8 mouse cellular contexts compared by ENCODE assay signal in genomic region chr5:135001309-135001708, GRCm38 (mm10). TPM values are rescaled to one million over a fixed set of nuclear protein-coding genes. Genes with fewer than 3 reads are reported as not detected.
DNase-seq lines count a peak whose midpoint lies in the region; ATAC-seq and TF ChIP-seq lines count a peak whose summit lies in the region.

No protein-coding gene starts in this region.

- H3K4me3 ChIP-seq in hindbrain, embryonic 13.5 days = peak overlapping the region; percentile 2; the same call in 1 of the 2 replicates
- H3K4me3 ChIP-seq in limb, embryonic 14.5 days (replicated peaks; ENCODE audit: low read length) = no peak overlapping the region
- peak overlapping the region; percentile 14 for H3K4me3 ChIP-seq in midbrain, embryonic 13.5 days (replicated peaks)

- H3K9me3 ChIP-seq in hindbrain, embryonic 13.5 days = no peaks in the 10 kb centered on the region
- H3K9me3 ChIP-seq in limb, embryonic 14.5 days (ENCODE audit: control insufficient read depth, low read length) = no peaks in the 10 kb centered on the region
- no peaks in the 10 kb centered on the region for H3K9me3 ChIP-seq in midbrain, embryonic 13.5 days

- DNase-seq in ovary, postnatal 14 days (ENCODE audit: low spot score) = peak; percentile 50
- DNase-seq in ovary, adult 18-20 months (ENCODE audit: low spot score) = no peak
- DNase-seq in embryo, embryonic 10 days (ENCODE audit: low spot score) = peak; percentile 91
- peak; percentile 70 for DNase-seq in limb, embryonic 14.5 days (ENCODE audit: low spot score)
- peak; percentile 51 to 67 for DNase-seq in thymus, postnatal 36 days
- DNase-seq in gastrocnemius, adult 8-10 months (ENCODE audit: low spot score in 2 of 2) = no peak

- no peaks in the 10 kb centered on the region for H3K36me3 ChIP-seq in hindbrain, embryonic 13.5 days
- H3K36me3 ChIP-seq in limb, embryonic 14.5 days (ENCODE audit: control insufficient read depth, insufficient read depth, low read length) = no peaks in the 10 kb centered on the region
- H3K36me3 ChIP-seq in midbrain, embryonic 13.5 days = no peaks in the 10 kb centered on the region

- TF ChIP-seq POLR2A in limb, embryonic 14.5 days (IDR thresholded peaks at IDR 0.05; ENCODE audit: borderline replicate concordance, extremely low read depth, insufficient read depth, insufficient read length) = no peak

- H3K4me1 ChIP-seq in hindbrain, embryonic 13.5 days (replicated peaks) = peaks cover 9% of the 10 kb centered on the region
- peaks cover 20% of the 10 kb centered on the region for H3K4me1 ChIP-seq in limb, embryonic 14.5 days (ENCODE audit: control insufficient read depth, insufficient read depth, low read length)
- peaks cover 11% of the 10 kb centered on the region for H3K4me1 ChIP-seq in midbrain, embryonic 13.5 days (replicated peaks)

- peak; percentile 36; the same call in 1 of the 2 replicates for ATAC-seq in hindbrain, embryonic 13.5 days (ENCODE audit: low FRiP score)
- peak; percentile 51 for ATAC-seq in limb, embryonic 14.5 days (ENCODE audit: low FRiP score, low read depth)
- peak; percentile 68 for ATAC-seq in midbrain, embryonic 13.5 days

- H3K27me3 ChIP-seq in hindbrain, embryonic 13.5 days = no peaks in the 10 kb centered on the region
- H3K27me3 ChIP-seq in limb, embryonic 14.5 days (ENCODE audit: control insufficient read depth, insufficient read depth, low read length) = no peaks in the 10 kb centered on the region
- peaks cover 3% of the 10 kb centered on the region; the same call in 1 of the 2 replicates for H3K27me3 ChIP-seq in midbrain, embryonic 13.5 days

- under 1% methylated on average over 14 of the region's 14 CpGs for WGBS in hindbrain, embryonic 13.5 days
- 10% methylated on average over 14 of the region's 14 CpGs for WGBS in limb, embryonic 14.5 days
- WGBS in midbrain, embryonic 13.5 days = 2% methylated on average over 14 of the region's 14 CpGs

- peak overlapping the region; percentile 19; the same call in 1 of the 2 replicates for H3K9ac ChIP-seq in hindbrain, embryonic 13.5 days
- H3K9ac ChIP-seq in limb, embryonic 14.5 days (ENCODE audit: low read depth, low read length, severe bottlenecking) = peak overlapping the region; percentile 25; the same call in 1 of the 2 replicates
- peak overlapping the region; percentile 28; the same call in 1 of the 2 replicates for H3K9ac ChIP-seq in midbrain, embryonic 13.5 days (replicated peaks)

- peak overlapping the region; percentile 40 for H3K4me2 ChIP-seq in hindbrain, embryonic 13.5 days
- peak overlapping the region; percentile 33; the same call in 1 of the 2 replicates for H3K4me2 ChIP-seq in limb, embryonic 14.5 days (replicated peaks; ENCODE audit: low read depth, low read length, severe bottlenecking)
- H3K4me2 ChIP-seq in midbrain, embryonic 13.5 days (replicated peaks) = peak overlapping the region; percentile 38

- no peak overlapping the region for H3K27ac ChIP-seq in hindbrain, embryonic 13.5 days
- H3K27ac ChIP-seq in limb, embryonic 14.5 days (replicated peaks; ENCODE audit: low read depth, low read length) = no peak overlapping the region
- no peak overlapping the region for H3K27ac ChIP-seq in midbrain, embryonic 13.5 days

RNA-seq across cellular contexts. Expression of gene Abhd11, which starts 7.6 kb away (rescaled TPM):
- 64.6 and 65.0 TPM in 2 replicates for polyA plus RNA-seq in hindbrain, embryonic 13.5 days (2015; fragmentation: Nextera tagmentation; extraction: Ambion mirVana)
- polyA plus RNA-seq in limb, embryonic 14.5 days (2012; rRNA removed) = 83.2 and 94.3 TPM in 2 replicates
- 64.7 and 67.4 TPM in 2 replicates for polyA plus RNA-seq in limb, embryonic 14.5 days (2014; fragmentation: Nextera tagmentation; extraction: Ambion mirVana)
- 50.7 and 51.2 TPM in 2 replicates for polyA plus RNA-seq in midbrain, embryonic 13.5 days (2015; fragmentation: Nextera tagmentation; extraction: Ambion mirVana)
- total RNA-seq in gastrocnemius, adult 8-10 months (2022) = 10 to 100 TPM; 38.5 to 54.3 (median 46.0) TPM

RNA-seq across cellular contexts. Expression of gene Cldn3, which starts 15.3 kb away (rescaled TPM):
- 2.3 and 2.8 TPM in 2 replicates for polyA plus RNA-seq in hindbrain, embryonic 13.5 days (2015; fragmentation: Nextera tagmentation; extraction: Ambion mirVana)
- 7.2 and 8.8 TPM in 2 replicates for polyA plus RNA-seq in limb, embryonic 14.5 days (2012; rRNA removed)
- 14.7 and 18.3 TPM in 2 replicates for polyA plus RNA-seq in limb, embryonic 14.5 days (2014; fragmentation: Nextera tagmentation; extraction: Ambion mirVana)
- polyA plus RNA-seq in midbrain, embryonic 13.5 days (2015; fragmentation: Nextera tagmentation; extraction: Ambion mirVana) = 1.7 and 1.8 TPM in 2 replicates
- total RNA-seq in gastrocnemius, adult 8-10 months (2022) = not detected

RNA-seq across cellular contexts. Expression of gene Stx1a, which starts 22.0 kb away (rescaled TPM):
- 78.4 and 78.9 TPM in 2 replicates for polyA plus RNA-seq in hindbrain, embryonic 13.5 days (2015; fragmentation: Nextera tagmentation; extraction: Ambion mirVana)
- polyA plus RNA-seq in limb, embryonic 14.5 days (2012; rRNA removed) = 39.2 and 45.5 TPM in 2 replicates
- 11.4 and 13.0 TPM in 2 replicates for polyA plus RNA-seq in limb, embryonic 14.5 days (2014; fragmentation: Nextera tagmentation; extraction: Ambion mirVana)
- polyA plus RNA-seq in midbrain, embryonic 13.5 days (2015; fragmentation: Nextera tagmentation; extraction: Ambion mirVana) = 63.4 and 69.7 TPM in 2 replicates
- 1 to 10 TPM in 1 of 4 experiments, under 1 TPM in 3; 0.22 to 1.3 (median 0.39) TPM for total RNA-seq in gastrocnemius, adult 8-10 months (2022)

RNA-seq across cellular contexts. Expression of gene Cldn4, which starts 54.6 kb away (rescaled TPM):
- polyA plus RNA-seq in hindbrain, embryonic 13.5 days (2015; fragmentation: Nextera tagmentation; extraction: Ambion mirVana) = not detected in 2 replicates
- 48.4 and 50.0 TPM in 2 replicates for polyA plus RNA-seq in limb, embryonic 14.5 days (2012; rRNA removed)
- polyA plus RNA-seq in limb, embryonic 14.5 days (2014; fragmentation: Nextera tagmentation; extraction: Ambion mirVana) = 49.3 and 61.5 TPM in 2 replicates
- not detected in 2 replicates for polyA plus RNA-seq in midbrain, embryonic 13.5 days (2015; fragmentation: Nextera tagmentation; extraction: Ambion mirVana)
- not detected for total RNA-seq in gastrocnemius, adult 8-10 months (2022)

Comparison
In these comparisons a context has a peak if more than half of its experiments do, and no peak if none do; other contexts are left out.
1. DNase-seq: peak in ovary, postnatal 14 days (single experiment), embryo, embryonic 10 days (single experiment), limb, embryonic 14.5 days (single experiment) and thymus, postnatal 36 days (2 of 2); none in ovary, adult 18-20 months (single experiment) and gastrocnemius, adult 8-10 months (0 of 2).
2. Peak in every context shown above with its lines, with median percentiles within 50 percentile points of each other: ATAC-seq, H3K4me2 ChIP-seq and H3K9ac ChIP-seq.